Mouse (Mus musculus) cortical plate, adult 2 months (tissue): ENCODE measurements around the gene Olfr1362.

Experiments
- CTCF ChIP-seq: fragments of 200-500 bp; IDR thresholded peaks from 2 replicates; pipeline ENCODE4 v1.5.1; 2011; ENCODE audit warnings: mild to moderate bottlenecking, control low read depth, low read length; ENCODE audit not compliant: insufficient read depth; ENCODE audit errors: extremely low read depth
- POLR2A ChIP-seq: fragments of 200-500 bp; IDR thresholded peaks from 2 replicates; pipeline ENCODE4 v1.6.1; 2011; ENCODE audit warnings: mild to moderate bottlenecking, low read length, control low read depth; ENCODE audit not compliant: insufficient read depth; ENCODE audit errors: extremely low read depth

- TF ChIP-seq CTCF (no peak), POLR2A (no peak)
Measured at GRCm38 (mm10) chr13:21581659-21582058, 32.2 kb downstream of the Olfr1362 start, which contains the start of gene Olfr1364.
